Mouse (Mus musculus): ENCODE data around the gene Vpreb2. TPM values are rescaled to one million over a fixed set of nuclear protein-coding genes. Genes with fewer than 3 reads are reported as not detected.
"Not testable (repeated sequence)": the region's sequence is repeated elsewhere in the genome, so short reads cannot be mapped to it uniquely, and the experiment has no call there.

Gene Vpreb2
- total RNA-seq (2015), result not detected in 2 replicates
- not detected in 2 replicates for total RNA-seq (2017)

DNA sequence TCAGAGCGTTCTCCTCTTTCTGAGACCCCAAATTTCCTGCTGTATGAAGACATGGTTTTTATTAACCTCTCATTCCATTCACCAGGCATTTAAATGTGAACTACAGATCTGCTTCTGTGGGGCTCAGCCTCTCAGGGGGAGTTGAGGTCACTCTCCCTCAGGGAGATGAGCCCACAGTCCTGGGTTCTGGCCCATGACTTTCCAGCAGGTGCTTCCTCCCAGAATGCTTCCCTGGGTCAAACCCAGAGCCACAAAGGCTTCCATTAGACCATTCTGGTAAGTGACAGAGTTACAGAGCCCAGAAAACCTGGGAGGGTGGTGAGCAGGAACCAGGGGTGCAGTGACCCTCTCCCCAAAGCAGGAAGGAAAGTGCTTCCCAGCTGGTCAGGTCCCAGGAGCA, at the start of gene Vpreb2:
Vpreb2 (plus strand) TSS at position 301 of the 400 bp plus-strand sequence.
- no peak for ATAC-seq (replicated peaks; ENCODE audit: poor library complexity)

GRCm38 (mm10) chr16:17931906-17932460, 48.2 kb upstream of the Vpreb2 start:
- ATAC-seq (replicated peaks; ENCODE audit: poor library complexity), result no peak

DNA sequence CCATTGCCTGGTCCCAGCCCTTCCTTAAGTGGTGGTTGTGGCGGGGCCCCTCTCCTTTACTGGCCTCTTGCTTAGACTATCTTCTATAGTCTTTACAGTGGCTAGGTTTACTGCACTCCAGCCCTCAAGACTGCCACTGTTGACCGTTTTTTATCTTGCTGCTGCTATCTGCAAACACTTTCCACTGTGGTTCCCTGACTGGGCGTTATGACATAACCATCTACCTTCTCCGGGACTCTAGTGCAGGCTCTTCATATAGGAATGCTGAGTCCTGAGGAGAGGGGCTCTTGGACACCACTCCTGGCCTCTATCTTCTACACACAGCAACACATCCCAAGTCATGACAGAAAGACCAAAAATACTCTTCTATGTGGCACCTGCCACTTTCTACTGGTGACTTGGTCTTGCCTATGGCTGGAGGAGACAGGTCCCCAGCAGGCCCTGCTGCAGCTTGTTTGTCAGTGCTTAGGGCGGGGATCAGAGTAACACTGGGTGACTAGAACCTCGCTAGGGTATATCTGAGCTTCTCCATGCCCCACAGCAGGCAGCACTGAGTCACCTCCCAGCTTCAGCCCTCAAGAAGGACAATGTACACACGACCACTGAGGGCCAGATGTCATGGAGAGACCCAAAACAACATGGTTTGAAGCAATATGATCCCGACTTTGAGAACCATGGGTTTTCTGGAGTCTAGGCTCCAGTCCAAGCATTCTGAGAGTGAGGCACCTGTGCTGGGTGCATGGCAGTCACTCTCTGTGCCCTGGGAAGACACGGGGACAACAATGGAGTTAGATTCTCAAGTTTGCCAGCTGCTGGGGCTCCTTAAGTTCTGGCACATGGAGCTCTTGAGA, 46.4 kb upstream of the Vpreb2 start:
- ATAC-seq (replicated peaks; ENCODE audit: poor library complexity), result peak; percentile 54

- peak; percentile 44 for ATAC-seq (replicated peaks; ENCODE audit: poor library complexity)
Observed at GRCm38 (mm10) chr16:17934445-17934910, 45.8 kb upstream of the Vpreb2 start.

DNA sequence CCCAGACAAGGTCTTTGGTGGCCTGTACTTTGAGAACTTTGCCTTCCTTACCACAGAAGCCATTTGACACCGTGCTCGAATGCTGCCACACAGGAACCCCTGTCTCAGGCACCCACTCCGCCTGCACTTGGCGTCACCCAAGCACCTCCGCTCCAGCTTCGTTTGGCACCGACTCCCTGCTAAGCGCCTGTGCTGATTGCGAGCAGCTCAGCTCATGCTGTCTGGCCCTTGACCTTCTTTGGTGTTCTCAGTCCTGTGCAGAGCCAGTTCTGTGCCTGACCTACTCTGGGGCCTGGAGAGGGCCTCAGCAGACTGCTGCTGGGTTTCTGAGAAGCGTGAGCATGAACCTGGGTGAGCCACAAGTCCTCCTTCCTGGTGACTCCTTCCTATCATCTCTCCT, 43.5 kb upstream of the Vpreb2 start:
- no peak for ATAC-seq (replicated peaks; ENCODE audit: poor library complexity)

DNA sequence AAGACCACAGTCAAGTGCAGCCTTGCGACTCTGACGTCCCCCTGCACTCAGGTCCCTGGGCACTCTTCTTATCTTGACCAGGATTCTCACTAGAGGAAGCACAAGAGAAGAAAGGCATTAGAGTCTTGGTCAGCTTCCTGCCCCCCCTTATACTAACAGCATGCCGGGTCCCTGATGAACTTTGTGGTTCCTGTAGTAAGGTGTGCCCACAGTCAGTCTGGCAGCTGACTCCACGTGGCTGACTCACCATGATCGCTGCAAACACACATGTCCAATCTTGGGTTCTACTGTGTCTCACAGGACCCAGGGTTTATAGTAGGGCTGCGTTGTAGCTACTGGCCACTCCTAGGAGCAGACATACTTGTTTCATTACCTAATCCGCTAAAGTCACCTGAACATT, 42.0 kb upstream of the Vpreb2 start:
- ATAC-seq (replicated peaks; ENCODE audit: poor library complexity), result no peak

DNA sequence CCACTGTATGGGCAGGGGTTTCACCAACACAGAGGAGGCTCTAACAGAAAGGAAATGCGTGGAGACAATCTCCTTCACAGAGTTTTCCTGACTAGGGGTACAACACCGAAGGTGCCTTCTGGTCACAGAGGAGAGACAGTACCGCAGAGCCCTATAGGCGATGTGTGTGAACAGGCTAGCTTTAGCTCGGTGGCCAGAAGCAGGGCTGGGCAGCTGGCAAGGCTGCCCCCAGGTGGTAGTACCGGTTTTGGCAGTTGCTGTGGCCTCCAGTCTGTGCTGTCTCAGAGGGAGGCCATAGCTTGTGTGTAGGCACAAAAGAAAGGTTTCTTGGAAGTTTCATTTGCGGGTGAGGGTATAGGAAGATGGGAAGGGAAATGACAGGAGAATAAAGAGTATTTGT, 41.4 kb upstream of the Vpreb2 start:
- ATAC-seq (replicated peaks; ENCODE audit: poor library complexity), result peak; percentile 89

DNA sequence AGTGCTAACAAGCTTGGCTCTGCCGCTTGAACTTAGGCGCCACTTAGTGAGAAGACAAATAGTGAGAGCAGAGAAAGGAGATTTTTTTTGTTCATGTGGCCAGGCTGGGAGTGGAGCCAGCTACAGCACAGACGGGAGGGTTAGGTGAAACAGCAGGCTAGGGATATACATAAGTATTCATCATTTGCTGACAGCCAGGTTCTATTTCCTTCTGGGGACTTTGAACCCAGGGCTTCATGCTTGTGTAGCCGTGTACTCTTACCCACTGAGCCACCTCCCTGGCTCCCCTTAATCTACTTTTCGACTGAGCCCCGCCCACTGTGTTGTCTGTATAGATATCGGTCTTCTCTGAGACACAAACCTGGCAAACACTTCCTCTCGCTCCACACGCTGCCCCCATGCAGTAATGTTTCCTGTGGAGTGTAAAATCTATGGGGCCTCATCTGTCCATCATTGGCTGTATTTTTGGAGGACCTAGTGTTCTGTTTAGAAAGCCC, 40.9 kb upstream of the Vpreb2 start:
- peak; percentile 75 for ATAC-seq (replicated peaks; ENCODE audit: poor library complexity)

DNA sequence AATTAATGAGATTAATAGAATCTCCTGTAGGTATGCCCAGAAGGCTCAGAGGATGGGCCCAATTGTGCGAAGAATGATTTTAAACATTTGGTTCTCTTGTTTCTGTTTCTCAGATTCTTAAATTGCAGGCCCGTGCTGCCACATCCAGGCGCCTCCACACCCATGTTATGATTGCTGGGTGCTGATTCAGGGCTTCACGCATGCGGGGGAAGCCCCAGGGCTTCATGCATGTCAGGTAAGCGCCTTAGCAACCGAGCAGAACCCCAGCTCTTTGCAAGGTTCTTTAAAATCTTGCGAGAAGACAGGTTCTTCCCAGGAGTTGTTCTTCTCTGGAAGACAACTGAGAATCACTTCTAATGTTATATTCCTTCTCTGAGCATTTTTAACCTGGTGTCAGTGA, 36.8 kb upstream of the Vpreb2 start:
- no peak for ATAC-seq (replicated peaks; ENCODE audit: poor library complexity)

GRCm38 (mm10) chr16:17945081-17945831, 35.0 kb upstream of the Vpreb2 start:
- no peak for ATAC-seq (replicated peaks; ENCODE audit: poor library complexity)

DNA sequence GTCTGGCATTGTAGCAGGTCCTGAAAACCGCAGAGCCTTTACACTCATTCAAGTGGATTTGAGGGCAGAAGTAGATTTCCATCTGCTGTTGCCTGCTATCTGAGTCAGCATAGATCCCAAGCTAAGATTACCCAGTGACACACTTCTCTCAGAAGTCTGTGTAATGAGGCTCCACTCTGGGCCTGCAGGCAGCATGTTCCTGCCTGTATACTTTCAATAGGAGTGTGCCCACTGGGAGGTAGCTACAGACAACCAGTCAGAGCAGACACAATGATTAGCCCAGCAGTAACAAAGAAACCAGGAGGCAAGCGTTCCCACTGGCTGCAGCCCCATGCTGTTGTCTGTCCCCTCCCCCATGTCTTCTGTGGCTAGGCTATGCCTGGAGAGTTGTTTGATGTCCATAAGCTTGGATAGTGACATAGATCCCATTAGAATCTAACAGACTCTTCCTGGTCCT, 30.8 kb upstream of the Vpreb2 start:
- no peak for ATAC-seq (replicated peaks; ENCODE audit: poor library complexity)

DNA sequence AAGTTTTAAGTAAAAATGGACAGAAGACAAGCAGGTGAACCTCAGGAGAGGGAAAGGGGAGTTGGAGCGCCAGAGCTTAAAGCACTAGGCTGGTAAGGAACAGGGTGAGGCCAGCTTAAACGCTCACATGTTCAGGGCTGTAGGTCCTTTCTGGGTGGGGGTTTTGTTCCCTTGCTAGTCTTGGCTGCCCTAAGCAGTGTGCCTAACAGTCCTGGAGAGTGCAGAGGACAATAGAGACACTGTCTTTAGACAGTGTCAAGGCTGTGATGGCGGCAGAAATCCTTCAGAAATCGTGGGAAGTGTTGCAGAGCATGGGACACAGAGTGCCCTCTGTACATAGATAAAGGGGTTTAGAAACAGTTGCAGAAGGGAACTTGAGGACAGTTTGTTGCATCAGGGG, 30.2 kb upstream of the Vpreb2 start:
- ATAC-seq (replicated peaks; ENCODE audit: poor library complexity), result no peak

DNA sequence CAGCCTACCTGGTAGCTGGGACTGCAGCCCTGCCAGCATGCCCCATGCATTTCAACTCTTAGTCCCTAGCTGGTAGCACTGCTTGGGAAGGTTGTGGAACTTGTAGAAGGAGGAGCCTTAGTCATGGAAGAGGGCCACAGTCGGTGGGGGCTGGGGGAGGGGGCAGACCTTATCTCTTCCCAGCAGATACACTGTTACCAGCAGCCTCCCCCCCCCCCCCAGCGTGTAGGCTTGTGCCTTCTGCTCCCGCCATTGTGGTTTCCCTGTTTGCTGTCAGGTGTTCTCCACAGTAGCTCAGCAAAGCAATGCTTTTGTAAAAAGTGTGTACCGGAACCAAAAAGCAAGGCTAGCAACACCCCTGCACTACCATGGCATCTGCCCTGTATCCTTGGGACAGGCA, 28.6 kb upstream of the Vpreb2 start:
- ATAC-seq (replicated peaks; ENCODE audit: poor library complexity), result no peak

DNA sequence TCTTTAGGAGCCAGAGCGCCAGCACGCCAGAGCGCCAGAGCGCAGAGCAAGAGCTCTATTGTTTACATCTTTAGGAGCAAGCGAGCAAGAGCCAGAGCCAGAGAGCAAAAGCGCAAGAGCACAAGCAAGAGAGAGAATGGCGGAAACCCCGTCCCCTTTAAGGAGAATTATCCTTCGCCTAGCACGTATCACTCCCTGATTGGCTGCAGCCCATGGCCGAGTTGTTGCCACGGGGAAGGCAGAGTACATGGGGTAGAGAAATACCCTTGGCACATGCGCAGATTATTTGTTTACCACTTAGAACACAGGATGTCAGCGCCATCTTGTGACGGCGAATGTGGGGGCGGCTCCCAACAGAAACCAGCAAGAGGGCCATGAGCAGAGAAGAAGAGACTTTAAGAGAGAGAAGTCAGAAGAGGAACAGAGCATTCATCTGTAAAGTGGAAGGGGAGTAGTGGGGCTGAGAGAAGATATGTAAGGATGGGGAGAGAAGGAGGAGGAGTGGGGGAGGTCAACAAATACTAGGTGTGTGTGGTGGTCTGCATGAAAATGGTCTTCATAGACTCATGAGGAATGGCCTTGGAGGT, 24.1 kb upstream of the Vpreb2 start:
- ATAC-seq (replicated peaks; ENCODE audit: poor library complexity), result not testable (repeated sequence)

DNA sequence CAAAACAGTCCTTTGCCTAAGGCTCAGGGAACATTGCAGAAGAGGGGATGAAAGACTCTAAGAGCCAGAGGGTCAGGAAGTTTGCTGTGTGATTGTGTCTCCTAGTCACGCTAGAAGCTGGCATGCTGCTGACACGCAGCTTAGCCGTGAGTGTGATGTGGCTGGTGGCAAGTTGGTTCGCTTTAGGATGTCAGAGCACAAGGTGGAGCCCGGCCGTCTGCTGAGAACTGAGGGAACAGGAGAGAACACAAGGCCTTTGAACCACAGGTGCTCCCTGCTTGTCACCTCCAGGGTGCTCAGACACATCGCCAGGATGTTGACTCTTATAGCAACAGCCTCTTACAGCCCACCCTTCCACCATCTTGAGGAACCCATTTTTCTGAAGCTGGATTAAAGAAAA, 18.1 kb upstream of the Vpreb2 start:
- ATAC-seq (replicated peaks; ENCODE audit: poor library complexity), result no peak

GRCm38 (mm10) chr16:17971853-17972252, 8.4 kb upstream of the Vpreb2 start:
- no peak for ATAC-seq (replicated peaks; ENCODE audit: poor library complexity)

DNA sequence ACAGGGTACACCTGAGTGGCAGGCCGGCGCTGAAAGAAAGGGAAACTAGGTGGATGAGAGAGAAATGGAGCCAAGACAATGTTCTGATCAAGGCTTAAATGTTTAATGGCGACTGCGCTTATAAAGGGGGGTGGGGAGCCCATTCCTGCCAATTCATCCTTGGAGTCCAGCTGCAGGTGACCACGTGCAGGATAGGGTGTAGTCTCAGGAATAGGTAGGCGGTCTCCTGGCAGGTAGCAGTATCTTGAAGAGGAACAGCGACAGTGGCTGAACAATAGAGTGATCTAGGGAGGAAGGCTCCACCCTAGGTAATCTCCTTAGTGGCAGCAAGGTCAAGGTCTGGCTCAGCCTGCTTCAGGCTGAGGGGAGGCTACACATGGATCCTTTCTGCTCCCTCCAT, 2.4 kb upstream of the Vpreb2 start:
- ATAC-seq (replicated peaks; ENCODE audit: poor library complexity), result not testable (repeated sequence)

DNA sequence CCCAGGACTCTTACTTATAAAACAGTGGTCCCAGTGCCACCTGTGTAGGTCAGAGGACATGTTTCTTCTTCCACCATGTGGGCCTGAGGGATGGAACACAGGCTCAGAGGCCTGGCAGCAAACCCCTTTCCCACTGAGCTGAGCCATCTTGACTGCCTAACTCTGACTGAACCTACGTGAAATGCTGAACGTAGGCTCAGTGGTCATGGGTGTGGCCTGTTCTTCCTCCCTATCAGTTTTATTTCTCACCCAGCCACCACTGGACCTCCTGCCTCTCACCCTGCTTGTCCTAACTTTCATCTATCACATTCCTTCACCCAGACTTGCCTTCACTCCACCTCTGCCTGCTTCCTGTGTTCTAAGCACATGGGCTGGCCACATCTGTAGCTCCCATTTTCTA, 3.0 kb downstream of the Vpreb2 start:
- peak; percentile 50; the same call in 1 of the 2 replicates for ATAC-seq (replicated peaks; ENCODE audit: poor library complexity)

GRCm38 (mm10) chr16:17984231-17984630, 4.0 kb downstream of the Vpreb2 start:
- ATAC-seq (replicated peaks; ENCODE audit: poor library complexity), result no peak

GRCm38 (mm10) chr16:17985078-17985477, 4.8 kb downstream of the Vpreb2 start:
- ATAC-seq (replicated peaks; ENCODE audit: poor library complexity), result no peak
